Mouse (Mus musculus): Measurements from ENCODE around the gene Rac1. TPM values are rescaled to one million over a fixed set of nuclear protein-coding genes. Genes with fewer than 3 reads are reported as not detected.
A peak's percentile ranks its signal among the peaks of the same experiment; 100 is the strongest.
"Not testable (repeated sequence)": the region's sequence is repeated elsewhere in the genome, so short reads cannot be mapped to it uniquely, and the experiment has no call there.

Rac1 gene
- polyA plus RNA-seq, 1 experiment from 2014 or later = 162 TPM

GRCm38 (mm10) chr5:143567258-143567670 lies 39.4 kb upstream of the Rac1 start:
- no peak overlapping the region for H3K4me3 ChIP-seq (ENCODE audit: low read depth, low read length)
- 60% methylated on average over 5 of the region's 5 CpGs for WGBS (ENCODE audit: insufficient replicate concordance)
- peaks cover 2% of the 10 kb centered on the region; the same call in 1 of the 2 replicates for H3K36me3 ChIP-seq (replicated peaks; ENCODE audit: insufficient read depth, low read length)
- peaks cover 8% of the 10 kb centered on the region; the same call in 1 of the 2 replicates for H3K4me1 ChIP-seq (ENCODE audit: insufficient read depth)
- H3K27me3 ChIP-seq (ENCODE audit: insufficient read depth, low read length) = no peaks in the 10 kb centered on the region
- DNase-seq = peak; percentile 58
- peak overlapping the region; percentile 50 for H3K4me2 ChIP-seq (ENCODE audit: low read depth, low read length)
- TF ChIP-seq EP300 (IDR thresholded peaks at IDR 0.05; ENCODE audit: low read depth) = peak; percentile 88
- no peak for TF ChIP-seq CTCF (IDR thresholded peaks at IDR 0.05; ENCODE audit: low read depth)
- H3K9ac ChIP-seq (replicated peaks) = peak overlapping the region; percentile 27; the same call in 1 of the 2 replicates
- ATAC-seq = peak; percentile 89
- H3K27ac ChIP-seq (ENCODE audit: low read depth) = peak overlapping the region; percentile 92
- no peaks in the 10 kb centered on the region for H3K9me3 ChIP-seq (ENCODE audit: low read length)

- not testable (repeated sequence) for H3K4me2 ChIP-seq (ENCODE audit: low read depth, low read length); ATAC-seq; H3K4me3 ChIP-seq (ENCODE audit: low read depth, low read length); DNase-seq; H3K27me3 ChIP-seq (ENCODE audit: insufficient read depth, low read length); H3K9me3 ChIP-seq (ENCODE audit: low read length); H3K36me3 ChIP-seq (replicated peaks; ENCODE audit: insufficient read depth, low read length); H3K9ac ChIP-seq (replicated peaks)
- 72% methylated on average over 6 of the region's 6 CpGs for WGBS (ENCODE audit: insufficient replicate concordance)
- Histone ChIP-seq H3K27ac (ENCODE audit: low read depth) (peak overlapping the region; percentile 34; the same call in 1 of the 2 replicates), H3K4me1 (ENCODE audit: insufficient read depth) (peaks cover 12% of the 10 kb centered on the region)
Observed at GRCm38 (mm10) chr5:143566804-143567203, 39.0 kb upstream of the Rac1 start.

- H3K4me1 ChIP-seq (ENCODE audit: insufficient read depth) = peaks cover 18% of the 10 kb centered on the region
- H3K36me3 ChIP-seq (replicated peaks; ENCODE audit: insufficient read depth, low read length) = peaks cover 5% of the 10 kb centered on the region; the same call in 1 of the 2 replicates
- WGBS (ENCODE audit: insufficient replicate concordance) = 67% methylated on average over 14 of the region's 14 CpGs
- ATAC-seq (peak; percentile 99), DNase-seq (peak; percentile 75)
- no peaks in the 10 kb centered on the region for H3K27me3 ChIP-seq (ENCODE audit: insufficient read depth, low read length)
- H3K27ac ChIP-seq (ENCODE audit: low read depth) = peak overlapping the region; percentile 94
- H3K9me3 ChIP-seq (ENCODE audit: low read length) = no peaks in the 10 kb centered on the region
- no peak overlapping the region for H3K4me3 ChIP-seq (ENCODE audit: low read depth, low read length)
- H3K9ac ChIP-seq (replicated peaks) = peak overlapping the region; percentile 66
- H3K4me2 ChIP-seq (ENCODE audit: low read depth, low read length) = peak overlapping the region; percentile 55
- TF ChIP-seq EP300 (IDR thresholded peaks at IDR 0.05; ENCODE audit: low read depth) (peak; percentile 86), CTCF (IDR thresholded peaks at IDR 0.05; ENCODE audit: low read depth) (no peak)
Observed at GRCm38 (mm10) chr5:143561544-143562185, 33.8 kb upstream of the Rac1 start.

GRCm38 (mm10) chr5:143561009-143561408 lies 33.2 kb upstream of the Rac1 start:
- TF ChIP-seq CTCF (IDR thresholded peaks at IDR 0.05; ENCODE audit: low read depth) = no peak
- TF ChIP-seq EP300 (IDR thresholded peaks at IDR 0.05; ENCODE audit: low read depth) = no peak
- Histone ChIP-seq H3K4me1 (ENCODE audit: insufficient read depth) (peaks cover 18% of the 10 kb centered on the region), H3K9me3 (ENCODE audit: low read length) (no peaks in the 10 kb centered on the region), H3K4me2 (ENCODE audit: low read depth, low read length) (peak overlapping the region; percentile 55), H3K4me3 (ENCODE audit: low read depth, low read length) (no peak overlapping the region), H3K9ac (replicated peaks) (peak overlapping the region; percentile 48; the same call in 1 of the 2 replicates), H3K36me3 (replicated peaks; ENCODE audit: insufficient read depth, low read length) (peaks cover 5% of the 10 kb centered on the region; the same call in 1 of the 2 replicates), H3K27me3 (ENCODE audit: insufficient read depth, low read length) (no peaks in the 10 kb centered on the region), H3K27ac (ENCODE audit: low read depth) (peak overlapping the region; percentile 86)
- WGBS (ENCODE audit: insufficient replicate concordance) = 94% methylated on average over 4 of the region's 4 CpGs
- peak; percentile 30; the same call in 1 of the 2 replicates for ATAC-seq
- no peak for DNase-seq

- 84% methylated on average over 3 of the region's 3 CpGs for WGBS (ENCODE audit: insufficient replicate concordance)
Observed at GRCm38 (mm10) chr5:143558731-143559130, 30.9 kb upstream of the Rac1 start.

GRCm38 (mm10) chr5:143555233-143555632 lies 27.4 kb upstream of the Rac1 start:
- Histone ChIP-seq H3K4me3 (ENCODE audit: low read depth, low read length) (no peak overlapping the region), H3K9me3 (ENCODE audit: low read length) (no peaks in the 10 kb centered on the region), H3K9ac (replicated peaks) (no peak overlapping the region), H3K4me1 (ENCODE audit: insufficient read depth) (peaks cover 2% of the 10 kb centered on the region; the same call in 1 of the 2 replicates), H3K36me3 (replicated peaks; ENCODE audit: insufficient read depth, low read length) (0 out of 2 replicates have a peak, but pooled peaks cover 6% of the 10 kb centered on the region), H3K27ac (ENCODE audit: low read depth) (no peak overlapping the region), H3K4me2 (ENCODE audit: low read depth, low read length) (no peak overlapping the region), H3K27me3 (ENCODE audit: insufficient read depth, low read length) (no peaks in the 10 kb centered on the region)
- TF ChIP-seq EP300 (IDR thresholded peaks at IDR 0.05; ENCODE audit: low read depth) (no peak), CTCF (IDR thresholded peaks at IDR 0.05; ENCODE audit: low read depth) (no peak)
- ATAC-seq = no peak
- DNase-seq = no peak
- WGBS (ENCODE audit: insufficient replicate concordance) = 85% methylated on average over 6 of the region's 6 CpGs

More at GRCm38 (mm10) chr5:143558731-143559130, 30.9 kb upstream of the Rac1 start:
- Histone ChIP-seq H3K36me3 (replicated peaks; ENCODE audit: insufficient read depth, low read length) (0 out of 2 replicates have a peak, but pooled peaks cover 5% of the 10 kb centered on the region), H3K9me3 (ENCODE audit: low read length) (no peaks in the 10 kb centered on the region), H3K4me1 (ENCODE audit: insufficient read depth) (peaks cover 18% of the 10 kb centered on the region), H3K4me2 (ENCODE audit: low read depth, low read length) (no peak overlapping the region), H3K4me3 (ENCODE audit: low read depth, low read length) (no peak overlapping the region), H3K27ac (ENCODE audit: low read depth) (no peak overlapping the region), H3K27me3 (ENCODE audit: insufficient read depth, low read length) (no peaks in the 10 kb centered on the region), H3K9ac (replicated peaks) (no peak overlapping the region)
- DNase-seq (no peak), ATAC-seq (no peak)
- TF ChIP-seq CTCF (IDR thresholded peaks at IDR 0.05; ENCODE audit: low read depth) (no peak), EP300 (IDR thresholded peaks at IDR 0.05; ENCODE audit: low read depth) (no peak)
